10 mouse cellular contexts compared by ENCODE assay signal in genomic region chr8:11314613-11315012, GRCm38 (mm10). TPM values are rescaled to one million over a fixed set of nuclear protein-coding genes. Genes with fewer than 3 reads are reported as not detected.
DNase-seq lines count a peak whose midpoint lies in the region; ATAC-seq and TF ChIP-seq lines count a peak whose summit lies in the region.
"Had no signal": no experiment of that assay in that cellular context is flagged by ENCODE, and none has a peak within 500 bp of the region (broad histone marks: within the 10 kb centered on the region; RNA-seq: fewer than 3 reads in every experiment).

No protein-coding gene starts in this region.

- WGBS in heart, embryonic 12.5 days = 83% methylated on average over 8 of the region's 8 CpGs
- 66% methylated on average over 8 of the region's 8 CpGs for WGBS in lung, postnatal 0 days
- 88% methylated on average over 8 of the region's 8 CpGs for WGBS in limb, embryonic 10.5 days
- 88% methylated on average over 8 of the region's 8 CpGs for whole genome bisulfite sequencing in stomach, postnatal 0 days

- no peak for ATAC-seq in heart, embryonic 12.5 days (ENCODE audit: insufficient number of reproducible peaks, low FRiP score)
- no peak for ATAC-seq in lung, postnatal 0 days
- no peak for ATAC-seq in stomach, postnatal 0 days (ENCODE audit: low FRiP score, low TSS enrichment)
- no peak for ATAC-seq in megakaryocyte, adult 5-6 weeks (ENCODE audit: poor library complexity, severe bottlenecking)
- no peak for ATAC-seq in activated CD4-positive, CD25-positive, alpha-beta regulatory T cell, adult 4 months

- H3K9ac ChIP-seq in heart, embryonic 12.5 days = peak overlapping the region; percentile 99
- H3K9ac ChIP-seq in lung, postnatal 0 days (replicated peaks; ENCODE audit: low read depth) = 0 out of 2 replicates have a peak overlapping the region, but pooled peaks have one; percentile 98
- H3K9ac ChIP-seq in stomach, postnatal 0 days (ENCODE audit: low read length) = no peak overlapping the region

- H3K4me3 ChIP-seq in heart, embryonic 12.5 days = peak overlapping the region; percentile 93
- H3K4me3 ChIP-seq in lung, postnatal 0 days (ENCODE audit: low read depth, low read length) = peak overlapping the region; percentile 90
- H3K4me3 ChIP-seq in limb, embryonic 10.5 days = peak overlapping the region; percentile 89
- peak overlapping the region; percentile 75 for H3K4me3 ChIP-seq in stomach, postnatal 0 days (ENCODE audit: low read depth, low read length)

- H3K36me3 ChIP-seq in heart, embryonic 12.5 days = peaks cover 25% of the 10 kb centered on the region; the same call in 1 of the 2 replicates
- H3K36me3 ChIP-seq in lung, postnatal 0 days (ENCODE audit: insufficient read depth, low read length) = peaks cover 9% of the 10 kb centered on the region
- H3K36me3 ChIP-seq in limb, embryonic 10.5 days = peaks cover 21% of the 10 kb centered on the region
- H3K36me3 ChIP-seq in stomach, postnatal 0 days (ENCODE audit: control insufficient read depth, insufficient read depth, low read length) = no peaks in the 10 kb centered on the region

- no peaks in the 10 kb centered on the region for H3K9me3 ChIP-seq in heart, embryonic 12.5 days (replicated peaks)
- no peaks in the 10 kb centered on the region for H3K9me3 ChIP-seq in lung, postnatal 0 days (ENCODE audit: low read length)
- no peaks in the 10 kb centered on the region for H3K9me3 ChIP-seq in limb, embryonic 10.5 days (replicated peaks)
- no peaks in the 10 kb centered on the region for H3K9me3 ChIP-seq in stomach, postnatal 0 days (ENCODE audit: control insufficient read depth, low read length)

- H3K4me2 ChIP-seq in heart, embryonic 12.5 days = peak overlapping the region; percentile 95
- peak overlapping the region; percentile 87 for H3K4me2 ChIP-seq in lung, postnatal 0 days (replicated peaks; ENCODE audit: low read depth, low read length)
- H3K4me2 ChIP-seq in stomach, postnatal 0 days (replicated peaks; ENCODE audit: low read depth) = peak overlapping the region; percentile 83

- peaks cover 66% of the 10 kb centered on the region for H3K4me1 ChIP-seq in heart, embryonic 12.5 days (replicated peaks)
- H3K4me1 ChIP-seq in lung, postnatal 0 days (ENCODE audit: insufficient read depth, low read depth, low read length) = peaks cover 36% of the 10 kb centered on the region; the same call in 1 of the 2 replicates
- peaks cover 59% of the 10 kb centered on the region for H3K4me1 ChIP-seq in limb, embryonic 10.5 days
- 0 out of 2 replicates have a peak, but pooled peaks cover under 1% of the 10 kb centered on the region for H3K4me1 ChIP-seq in stomach, postnatal 0 days (replicated peaks; ENCODE audit: control insufficient read depth, insufficient read depth)

- H3K27me3 ChIP-seq in heart, embryonic 12.5 days (replicated peaks) = no peaks in the 10 kb centered on the region
- H3K27me3 ChIP-seq in lung, postnatal 0 days (replicated peaks; ENCODE audit: insufficient read depth, low read length) = no peaks in the 10 kb centered on the region
- H3K27me3 ChIP-seq in limb, embryonic 10.5 days (ENCODE audit: low read depth, poor library complexity, severe bottlenecking) = peaks cover 6% of the 10 kb centered on the region; the same call in 1 of the 2 replicates
- H3K27me3 ChIP-seq in stomach, postnatal 0 days (ENCODE audit: control insufficient read depth, insufficient read depth, low read length) = no peaks in the 10 kb centered on the region

- TF ChIP-seq EP300 in lung, postnatal 0 days (IDR thresholded peaks at IDR 0.05) = no peak
- TF ChIP-seq EP300 in stomach, postnatal 0 days (optimal IDR thresholded peaks at IDR 0.05) = no peak

- no peak for DNase-seq in heart, postnatal 4 days
- no peak for DNase-seq in lung, postnatal 0 days (ENCODE audit: low spot score)
- no peak for DNase-seq in lung, postnatal 14 days
- DNase-seq in limb, embryonic 10.5 days (ENCODE audit: low spot score) = no peak
- DNase-seq in stomach, postnatal 0 days (ENCODE audit: low spot score) = no peak
- DNase-seq: cerebellum, adult 11-12 months had no signal

- H3K27ac ChIP-seq in heart, embryonic 12.5 days (ENCODE audit: poor library complexity, severe bottlenecking) = no peak overlapping the region
- H3K27ac ChIP-seq in lung, postnatal 0 days (ENCODE audit: low read length) = no peak overlapping the region
- peak overlapping the region; percentile 98 for H3K27ac ChIP-seq in limb, embryonic 10.5 days
- no peak overlapping the region for H3K27ac ChIP-seq in stomach, postnatal 0 days (replicated peaks)
- H3K27ac ChIP-seq: layer of hippocampus, adult 2 months had no signal

- no peak for TF ChIP-seq CTCF in lung, postnatal 0 days (IDR thresholded peaks at IDR 0.05)
- TF ChIP-seq CTCF in stomach, postnatal 0 days (IDR thresholded peaks at IDR 0.05; ENCODE audit: low read depth) = no peak

RNA-seq across cellular contexts. Expression of gene Col4a1, which starts 2.0 kb away (rescaled TPM):
- polyA plus RNA-seq in heart, embryonic 12.5 days (2016; fragmentation: Nextera tagmentation; extraction: Ambion mirVana) = 240 and 249 TPM in 2 replicates
- total RNA-seq in heart, postnatal 4 days (2021) = 1,000 to 10,000 TPM; 1,026 to 1,084 TPM
- polyA plus RNA-seq in lung, postnatal 0 days (2015; fragmentation: Nextera tagmentation; extraction: Ambion mirVana) = 346 and 376 TPM in 2 replicates
- polyA plus RNA-seq in limb, embryonic 10.5 days (2016; fragmentation: Nextera tagmentation; extraction: Ambion mirVana) = 141 and 145 TPM in 2 replicates
- 96.3 and 99.0 TPM in 2 replicates for polyA plus RNA-seq in stomach, postnatal 0 days (2015; fragmentation: Nextera tagmentation; extraction: Ambion mirVana)
- 0.30 and 1.3 TPM in 2 replicates for total RNA-seq in megakaryocyte, adult 5-6 weeks (2015)
- total RNA-seq in megakaryocyte, adult 5-6 weeks (2017) = 0.04 and 1.1 TPM in 2 replicates
- not detected for polyA plus RNA-seq in activated CD4-positive, CD25-positive, alpha-beta regulatory T cell, adult 4 months (2017; shearing (Covaris generic))

RNA-seq across cellular contexts. Expression of gene Col4a2, which starts 2.0 kb away (rescaled TPM):
- 117 and 129 TPM in 2 replicates for polyA plus RNA-seq in heart, embryonic 12.5 days (2016; fragmentation: Nextera tagmentation; extraction: Ambion mirVana)
- total RNA-seq in heart, postnatal 4 days (2021) = 100 to 1,000 TPM; 558 to 588 TPM
- polyA plus RNA-seq in lung, postnatal 0 days (2015; fragmentation: Nextera tagmentation; extraction: Ambion mirVana) = 183 and 189 TPM in 2 replicates
- 53.0 and 53.6 TPM in 2 replicates for polyA plus RNA-seq in limb, embryonic 10.5 days (2016; fragmentation: Nextera tagmentation; extraction: Ambion mirVana)
- 43.4 and 47.2 TPM in 2 replicates for polyA plus RNA-seq in stomach, postnatal 0 days (2015; fragmentation: Nextera tagmentation; extraction: Ambion mirVana)
- total RNA-seq in megakaryocyte, adult 5-6 weeks (2015) = 0.02 and 0.07 TPM in 2 replicates
- 0.15 and 0.73 TPM in 2 replicates for total RNA-seq in megakaryocyte, adult 5-6 weeks (2017)
- not detected for polyA plus RNA-seq in activated CD4-positive, CD25-positive, alpha-beta regulatory T cell, adult 4 months (2017; shearing (Covaris generic))

Comparison
In these comparisons a context has a peak if more than half of its experiments do, and no peak if none do; other contexts are left out.
1. RNA of gene Col4a1, which starts 2.0 kb away (polyA plus RNA-seq): 346 to 376 TPM in lung, postnatal 0 days, 240 to 249 TPM in heart, embryonic 12.5 days, 141 to 145 TPM in limb, embryonic 10.5 days and 96.3 to 99.0 TPM in stomach, postnatal 0 days; not detected in activated CD4-positive, CD25-positive, alpha-beta regulatory T cell, adult 4 months; every median in the first group is over 10 times any median in the second.
2. RNA of gene Col4a2, which starts 2.0 kb away (polyA plus RNA-seq): 183 to 189 TPM in lung, postnatal 0 days, 117 to 129 TPM in heart, embryonic 12.5 days, 53.0 to 53.6 TPM in limb, embryonic 10.5 days and 43.4 to 47.2 TPM in stomach, postnatal 0 days; not detected in activated CD4-positive, CD25-positive, alpha-beta regulatory T cell, adult 4 months; every median in the first group is over 10 times any median in the second.
3. Peak in every context shown above with its lines, with median percentiles within 50 percentile points of each other: H3K4me2 ChIP-seq and H3K4me3 ChIP-seq.